15 mouse cellular contexts compared by ENCODE assay signal in genomic region chr10:39611234-39611633, GRCm38 (mm10). TPM values are rescaled to one million over a fixed set of nuclear protein-coding genes. Genes with fewer than 3 reads are reported as not detected.
DNase-seq lines count a peak whose midpoint lies in the region; ATAC-seq lines count a peak whose summit lies in the region.
"Had no signal": no experiment of that assay in that cellular context is flagged by ENCODE, and none has a peak within 500 bp of the region (broad histone marks: within the 10 kb centered on the region; RNA-seq: fewer than 3 reads in every experiment).

No protein-coding gene starts in this region.

- H3K36me3 ChIP-seq in heart, embryonic 13.5 days, result peaks cover 7% of the 10 kb centered on the region
- no peaks in the 10 kb centered on the region for H3K36me3 ChIP-seq in embryonic facial prominence, embryonic 15.5 days
- H3K36me3 ChIP-seq in lung, embryonic 15.5 days, result 0 out of 2 replicates have a peak, but pooled peaks cover 10% of the 10 kb centered on the region
- H3K36me3 ChIP-seq in stomach, embryonic 14.5 days (ENCODE audit: control insufficient read depth, insufficient read depth, low read length), result no peaks in the 10 kb centered on the region
- H3K36me3 ChIP-seq: hindbrain, embryonic 12.5 days; liver, embryonic 13.5 days; neural tube, embryonic 13.5 days had no signal

- peak overlapping the region; percentile 12; the same call in 1 of the 2 replicates for H3K27ac ChIP-seq in heart, embryonic 13.5 days (replicated peaks)
- peak overlapping the region; percentile 29; the same call in 1 of the 2 replicates for H3K27ac ChIP-seq in embryonic facial prominence, embryonic 15.5 days (replicated peaks)
- peak overlapping the region; percentile 78 for H3K27ac ChIP-seq in lung, embryonic 15.5 days
- H3K27ac ChIP-seq in stomach, embryonic 14.5 days (ENCODE audit: low read length), result peak overlapping the region; percentile 64
- H3K27ac ChIP-seq: hindbrain, embryonic 12.5 days; liver, embryonic 13.5 days; neural tube, embryonic 13.5 days had no signal

- no peak for ATAC-seq in heart, embryonic 13.5 days (ENCODE audit: extremely low read depth, insufficient number of reproducible peaks, low FRiP score, low TSS enrichment)
- ATAC-seq in embryonic facial prominence, embryonic 15.5 days (ENCODE audit: insufficient number of reproducible peaks, low FRiP score, low TSS enrichment, low read depth), result no peak
- peak; percentile 12; the same call in 1 of the 2 replicates for ATAC-seq in lung, embryonic 15.5 days (ENCODE audit: borderline replicate concordance, extremely low read depth, low FRiP score, low TSS enrichment)
- peak; percentile 39; the same call in 1 of the 2 replicates for ATAC-seq in stomach, embryonic 14.5 days (ENCODE audit: insufficient number of reproducible peaks, insufficient read depth, low FRiP score, low read depth)
- no peak for ATAC-seq in erythroblast, adult 5-6 weeks (replicated peaks; ENCODE audit: low FRiP score, poor library complexity, severe bottlenecking)
- ATAC-seq in cerebellum, adult (ENCODE audit: insufficient number of reproducible peaks, low FRiP score, low TSS enrichment), result no peak
- ATAC-seq: activated CD4-positive, CD25-positive, alpha-beta regulatory T cell, adult 4 months had no signal

- 41% methylated on average over 3 of the region's 3 CpGs for WGBS in heart, embryonic 13.5 days
- WGBS in embryonic facial prominence, embryonic 15.5 days, result 40% methylated on average over 3 of the region's 3 CpGs
- 33% methylated on average over 3 of the region's 3 CpGs for WGBS in lung, embryonic 15.5 days
- WGBS in stomach, embryonic 14.5 days, result 22% methylated on average over 3 of the region's 3 CpGs

- H3K4me1 ChIP-seq in heart, embryonic 13.5 days, result peaks cover 44% of the 10 kb centered on the region
- peaks cover 47% of the 10 kb centered on the region for H3K4me1 ChIP-seq in embryonic facial prominence, embryonic 15.5 days
- peaks cover 45% of the 10 kb centered on the region for H3K4me1 ChIP-seq in lung, embryonic 15.5 days
- H3K4me1 ChIP-seq in stomach, embryonic 14.5 days (ENCODE audit: control insufficient read depth, insufficient read depth, low read length), result peaks cover 29% of the 10 kb centered on the region

- no peak for DNase-seq in heart, adult 18-20 months
- DNase-seq in layer of hippocampus, postnatal 25 days (ENCODE audit: extremely low spot score in 1 of 2, low spot score in 1 of 2), result no peak
- DNase-seq: cerebellum, postnatal 14 days; kidney, adult 8-10 months; liver, embryonic 13.5 days; thymus, postnatal 4 days had no signal

- no peak overlapping the region for H3K4me2 ChIP-seq in heart, embryonic 13.5 days
- no peak overlapping the region for H3K4me2 ChIP-seq in embryonic facial prominence, embryonic 15.5 days (replicated peaks)
- H3K4me2 ChIP-seq in lung, embryonic 15.5 days, result 0 out of 2 replicates have a peak overlapping the region, but pooled peaks have one; percentile 2
- H3K4me2 ChIP-seq in stomach, embryonic 14.5 days (replicated peaks; ENCODE audit: low read depth, low read length), result 0 out of 2 replicates have a peak overlapping the region, but pooled peaks have one; percentile 18
- H3K4me2 ChIP-seq: hindbrain, embryonic 12.5 days; liver, embryonic 13.5 days; neural tube, embryonic 13.5 days had no signal

- H3K9ac ChIP-seq in heart, embryonic 13.5 days, result no peak overlapping the region
- no peak overlapping the region for H3K9ac ChIP-seq in embryonic facial prominence, embryonic 15.5 days
- no peak overlapping the region for H3K9ac ChIP-seq in lung, embryonic 15.5 days
- no peak overlapping the region for H3K9ac ChIP-seq in stomach, embryonic 14.5 days (replicated peaks; ENCODE audit: low read depth, low read length)
- H3K9ac ChIP-seq: hindbrain, embryonic 12.5 days; liver, embryonic 13.5 days; neural tube, embryonic 13.5 days had no signal

- no peaks in the 10 kb centered on the region for H3K27me3 ChIP-seq in heart, embryonic 13.5 days (replicated peaks)
- no peaks in the 10 kb centered on the region for H3K27me3 ChIP-seq in embryonic facial prominence, embryonic 15.5 days
- no peaks in the 10 kb centered on the region for H3K27me3 ChIP-seq in lung, embryonic 15.5 days
- no peaks in the 10 kb centered on the region for H3K27me3 ChIP-seq in stomach, embryonic 14.5 days (ENCODE audit: control insufficient read depth, insufficient read depth, low read length)
- H3K27me3 ChIP-seq: hindbrain, embryonic 12.5 days; liver, embryonic 13.5 days; neural tube, embryonic 13.5 days had no signal

- H3K9me3 ChIP-seq in heart, embryonic 13.5 days, result peaks cover 11% of the 10 kb centered on the region
- H3K9me3 ChIP-seq in embryonic facial prominence, embryonic 15.5 days (replicated peaks), result 0 out of 2 replicates have a peak, but pooled peaks cover under 1% of the 10 kb centered on the region
- H3K9me3 ChIP-seq in lung, embryonic 15.5 days, result no peaks in the 10 kb centered on the region; the same call in 1 of the 2 replicates
- H3K9me3 ChIP-seq in stomach, embryonic 14.5 days (ENCODE audit: control insufficient read depth, low read depth, low read length), result 0 out of 2 replicates have a peak, but pooled peaks cover 7% of the 10 kb centered on the region
- H3K9me3 ChIP-seq: liver, embryonic 13.5 days had no signal

- H3K4me3 ChIP-seq in heart, embryonic 13.5 days, result no peak overlapping the region
- no peak overlapping the region for H3K4me3 ChIP-seq in embryonic facial prominence, embryonic 15.5 days (replicated peaks)
- H3K4me3 ChIP-seq in lung, embryonic 15.5 days, result no peak overlapping the region
- no peak overlapping the region for H3K4me3 ChIP-seq in stomach, embryonic 14.5 days (ENCODE audit: low read depth, low read length)
- H3K4me3 ChIP-seq: hindbrain, embryonic 12.5 days; liver, embryonic 13.5 days; neural tube, embryonic 13.5 days had no signal

RNA-seq across cellular contexts. Expression of gene Traf3ip2, which starts 1.5 kb away (rescaled TPM):
- polyA plus RNA-seq in heart, embryonic 13.5 days (2015; fragmentation: Nextera tagmentation; extraction: Ambion mirVana), result 10.1 and 10.3 TPM in 2 replicates
- 1 to 10 TPM; 4.7 to 5.4 TPM for total RNA-seq in heart, adult 18-20 months (2021)
- 22.2 and 22.3 TPM in 2 replicates for polyA plus RNA-seq in embryonic facial prominence, embryonic 15.5 days (2015; fragmentation: Nextera tagmentation; extraction: Ambion mirVana)
- 30.1 and 33.5 TPM in 2 replicates for polyA plus RNA-seq in lung, embryonic 15.5 days (2015; fragmentation: Nextera tagmentation; extraction: Ambion mirVana)
- polyA plus RNA-seq in stomach, embryonic 14.5 days (2014; fragmentation: Nextera tagmentation; extraction: Ambion mirVana), result 30.2 and 32.6 TPM in 2 replicates
- total RNA-seq in layer of hippocampus, postnatal 25 days (2021), result 1 to 10 TPM; 1.9 to 2.0 TPM
- not detected in 2 replicates for total RNA-seq in erythroblast, adult 5-6 weeks (2015; ENCODE audit: low replicate concordance)
- total RNA-seq in erythroblast, adult 5-6 weeks (2017; ENCODE audit: low replicate concordance), result 0.70 TPM in 1 of 2 replicates, not detected in the other

Comparison
In these comparisons a context has a peak if more than half of its experiments do, and no peak if none do; other contexts are left out.
1. ATAC-seq: peak in lung, embryonic 15.5 days (single experiment) and stomach, embryonic 14.5 days (single experiment); none in heart, embryonic 13.5 days (single experiment), embryonic facial prominence, embryonic 15.5 days (single experiment), erythroblast, adult 5-6 weeks (single experiment) and cerebellum, adult (single experiment).
2. H3K27ac ChIP-seq: peak in every context shown above with its lines; median percentile 78 in lung, embryonic 15.5 days; 64 in stomach, embryonic 14.5 days; 29 in embryonic facial prominence, embryonic 15.5 days; 12 in heart, embryonic 13.5 days.
3. H3K4me2 ChIP-seq: peak in lung, embryonic 15.5 days (single experiment) and stomach, embryonic 14.5 days (single experiment); none in heart, embryonic 13.5 days (single experiment) and embryonic facial prominence, embryonic 15.5 days (single experiment).